Mouse (Mus musculus) ES-Bruce4 (cell line): Measurements from ENCODE around the gene Gpr27. TPM values are rescaled to one million over a fixed set of nuclear protein-coding genes. Genes with fewer than 3 reads are reported as not detected.

Experiments
- H3K27ac ChIP-seq: 2 replicates; pipeline ENCODE4 v1.5.1; 2012; ENCODE audit warnings: low read length, inconsistent platforms; ENCODE audit not compliant: insufficient read depth
- H3K27me3 ChIP-seq: 2 replicates; pipeline ENCODE4 v1.6.1; 2012; ENCODE audit warnings: mild to moderate bottlenecking, low read length, inconsistent platforms; ENCODE audit not compliant: control insufficient read depth, poor library complexity, insufficient read depth, severe bottlenecking
- H3K36me3 ChIP-seq: 2 replicates; pipeline ENCODE4 v1.6.1; 2012; ENCODE audit warnings: inconsistent platforms, mild to moderate bottlenecking, low read length, moderate library complexity; ENCODE audit not compliant: control insufficient read depth, poor library complexity, insufficient read depth, severe bottlenecking
- H3K4me1 ChIP-seq: one replicate; pipeline ENCODE4 v1.8.1; 2011; ENCODE audit warnings: low read length; ENCODE audit not compliant: control insufficient read depth, insufficient read depth
- H3K4me3 ChIP-seq: 2 replicates; pipeline ENCODE4 v1.5.1; 2011; ENCODE audit warnings: low read depth, mild to moderate bottlenecking, low read length
- H3K9ac ChIP-seq: 2 replicates; pipeline ENCODE4 v1.6.1; 2012; ENCODE audit warnings: low read depth, mild to moderate bottlenecking, inconsistent platforms; ENCODE audit not compliant: poor library complexity, severe bottlenecking
- H3K9me3 ChIP-seq: replicated peaks from 2 replicates; pipeline ENCODE4 v1.6.1; 2012; ENCODE audit warnings: mild to moderate bottlenecking, low read length, inconsistent platforms; ENCODE audit not compliant: control insufficient read depth, poor library complexity, insufficient read depth, severe bottlenecking
- CTCF ChIP-seq: IDR thresholded peaks from one replicate; pipeline ENCODE4 v1.8.1; 2011; ENCODE audit warnings: low read depth, low read length
- EP300 ChIP-seq: IDR thresholded peaks from 2 replicates; pipeline ENCODE4 v1.6.1; 2011; ENCODE audit warnings: low read depth, low read length; ENCODE audit not compliant: insufficient read depth
- POLR2A ChIP-seq: IDR thresholded peaks from one replicate; pipeline ENCODE4 v1.8.1; 2011; ENCODE audit warnings: low read length; ENCODE audit not compliant: insufficient read depth
- polyA plus RNA-seq: library from polyadenylated mRNA; stranded (reverse); fragments of >200 nt; gene quantifications from 2 replicates; pipeline ENCODE4 v1.2.4, GENCODE M21; 2011; ENCODE audit warnings: low read depth; ENCODE audit not compliant: missing spikeins, insufficient read depth, insufficient read length

Gene Gpr27
- polyA plus RNA-seq, 1 experiment, result 2.9 TPM

DNA sequence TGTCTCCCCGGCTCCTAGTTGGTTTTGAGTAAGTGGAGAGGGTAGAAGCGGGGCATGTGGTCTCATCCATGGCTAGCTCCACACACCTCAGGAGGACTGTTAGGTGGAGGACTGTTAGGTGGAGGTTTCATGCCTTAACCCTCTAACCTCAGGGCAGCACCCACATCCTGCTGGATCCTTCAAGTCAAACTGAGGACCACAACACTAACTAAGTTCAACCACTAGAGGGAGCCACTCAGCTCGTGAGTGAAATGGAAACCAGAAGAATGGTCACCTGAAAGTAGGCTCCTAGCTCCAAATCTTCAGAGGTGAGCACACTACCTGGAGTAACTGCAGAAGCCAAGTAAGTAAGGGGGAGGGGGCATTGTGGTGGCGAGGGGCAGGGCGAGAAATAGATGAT, 7.6 kb upstream of the Gpr27 start:
- H3K27me3 ChIP-seq, result no peaks in the 10 kb centered on the region
- no peak overlapping the region for H3K9ac ChIP-seq
- H3K27ac ChIP-seq, result no peak overlapping the region
- H3K4me1 ChIP-seq, result no peaks in the 10 kb centered on the region
- H3K9me3 ChIP-seq, result no peaks in the 10 kb centered on the region
- H3K4me3 ChIP-seq, result no peak overlapping the region
- no peaks in the 10 kb centered on the region for H3K36me3 ChIP-seq
- no peak for TF ChIP-seq EP300
- TF ChIP-seq POLR2A, result no peak
- peak; percentile 42 for TF ChIP-seq CTCF

DNA sequence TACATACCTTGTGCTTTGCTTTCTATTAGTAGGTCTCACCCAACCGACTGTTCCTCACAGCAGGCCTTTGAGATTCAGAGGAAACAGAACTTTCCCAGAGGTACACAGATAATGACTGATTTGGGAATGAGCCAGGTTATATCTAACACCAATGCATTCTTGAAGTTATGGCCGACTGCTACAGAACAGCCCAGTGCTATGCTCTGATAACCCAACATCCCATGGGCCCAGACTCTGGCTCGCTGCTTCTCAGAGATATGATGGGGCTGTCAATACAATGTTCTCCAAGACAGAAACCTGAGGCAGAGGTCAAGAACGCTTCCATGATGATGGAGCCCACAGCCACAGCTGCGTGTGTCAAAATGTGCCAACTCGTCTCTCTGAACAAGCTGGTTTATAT, 4.0 kb upstream of the Gpr27 start:
- Histone ChIP-seq H3K4me1 (no peaks in the 10 kb centered on the region), H3K9me3 (no peaks in the 10 kb centered on the region), H3K9ac (no peak overlapping the region), H3K36me3 (no peaks in the 10 kb centered on the region), H3K27ac (no peak overlapping the region), H3K4me3 (no peak overlapping the region), H3K27me3 (peaks cover 4% of the 10 kb centered on the region; the same call in 1 of the 2 replicates)
- TF ChIP-seq EP300, result no peak
- TF ChIP-seq POLR2A, result no peak
- TF ChIP-seq CTCF, result no peak

GRCm38 (mm10) chr6:99691666-99692205, 743 bp upstream of the Gpr27 start:
- no peak for TF ChIP-seq EP300
- no peak for TF ChIP-seq POLR2A
- Histone ChIP-seq H3K9ac (peak overlapping the region; percentile 88), H3K4me1 (no peaks in the 10 kb centered on the region), H3K36me3 (no peaks in the 10 kb centered on the region), H3K27ac (no peak overlapping the region), H3K27me3 (peaks cover 5% of the 10 kb centered on the region; the same call in 1 of the 2 replicates), H3K4me3 (peak overlapping the region; percentile 88), H3K9me3 (no peaks in the 10 kb centered on the region)

GRCm38 (mm10) chr6:99692916-99693841, 700 bp downstream of the Gpr27 start:
- Histone ChIP-seq H3K4me1 (no peaks in the 10 kb centered on the region), H3K27me3 (peaks cover 5% of the 10 kb centered on the region; the same call in 1 of the 2 replicates), H3K27ac (no peak overlapping the region), H3K36me3 (no peaks in the 10 kb centered on the region), H3K9ac (peak overlapping the region; percentile 88), H3K9me3 (no peaks in the 10 kb centered on the region), H3K4me3 (peak overlapping the region; percentile 88)
- TF ChIP-seq EP300 (no peak), CTCF (no peak), POLR2A (no peak)

- TF ChIP-seq POLR2A (no peak), EP300 (no peak), CTCF (no peak)
- Histone ChIP-seq H3K36me3 (no peaks in the 10 kb centered on the region), H3K4me3 (no peak overlapping the region), H3K9ac (no peak overlapping the region), H3K27me3 (no peaks in the 10 kb centered on the region), H3K4me1 (no peaks in the 10 kb centered on the region), H3K9me3 (no peaks in the 10 kb centered on the region), H3K27ac (no peak overlapping the region)
Observed at GRCm38 (mm10) chr6:99700484-99700883, 8.0 kb downstream of the Gpr27 start.

DNA sequence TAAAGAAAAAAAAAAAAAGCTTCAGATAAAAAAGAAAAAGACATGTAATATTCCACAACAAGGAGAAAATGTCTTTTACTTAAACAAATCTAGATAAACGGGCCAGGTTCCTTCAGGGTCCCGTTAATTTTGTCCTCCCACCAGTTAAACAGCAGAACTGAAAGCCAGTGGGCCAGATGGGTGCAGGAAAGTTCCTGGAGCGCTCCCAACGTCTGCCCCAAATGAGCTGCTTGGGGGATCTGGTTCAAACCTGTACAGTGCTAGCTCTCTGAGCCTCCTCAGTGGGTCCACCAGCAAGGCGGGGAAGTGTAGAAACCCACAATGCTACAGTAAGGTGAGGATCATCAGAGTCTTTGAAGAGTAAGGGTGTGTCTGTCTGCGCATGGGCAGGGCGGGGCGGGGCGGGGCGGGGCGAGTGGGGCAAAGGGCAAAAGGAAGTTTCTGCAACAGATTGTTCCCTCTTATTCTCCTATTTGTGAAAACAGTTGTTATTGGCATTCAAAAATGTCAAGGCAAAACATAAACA, 19.2 kb downstream of the Gpr27 start:
- H3K4me3 ChIP-seq, result no peak overlapping the region
- H3K9me3 ChIP-seq, result no peaks in the 10 kb centered on the region
- no peaks in the 10 kb centered on the region for H3K36me3 ChIP-seq
- H3K27me3 ChIP-seq, result no peaks in the 10 kb centered on the region; the same call in 1 of the 2 replicates
- H3K9ac ChIP-seq, result no peak overlapping the region
- TF ChIP-seq EP300 (no peak), POLR2A (no peak), CTCF (no peak)
- H3K27ac ChIP-seq, result no peak overlapping the region
- no peaks in the 10 kb centered on the region for H3K4me1 ChIP-seq
